31 mouse cellular contexts compared by ENCODE assay signal in genomic region chr5:124103552-124103951, GRCm38 (mm10).
"Had no signal": no experiment of that assay in that cellular context is flagged by ENCODE, and none has a peak within 500 bp of the region (broad histone marks: within the 10 kb centered on the region; RNA-seq: fewer than 3 reads in every experiment).

No protein-coding gene starts in this region.

- H3K4me3 ChIP-seq: limb, embryonic 10.5 days; limb, embryonic 12.5 days; limb, embryonic 13.5 days; limb, embryonic 15.5 days; liver, embryonic 12.5 days; liver, embryonic 13.5 days; liver, embryonic 15.5 days; lung, embryonic 15.5 days; megakaryocyte, embryonic 14.5 days; midbrain, embryonic 10.5 days; midbrain, embryonic 12.5 days; midbrain, embryonic 13.5 days; midbrain, embryonic 15.5 days; myocyte; neural tube, embryonic 12.5 days had no signal

- H3K27me3 ChIP-seq: limb, embryonic 12.5 days; limb, embryonic 13.5 days; limb, embryonic 15.5 days; liver, embryonic 12.5 days; liver, embryonic 13.5 days; liver, embryonic 15.5 days; lung, embryonic 15.5 days; midbrain, embryonic 12.5 days; midbrain, embryonic 13.5 days; midbrain, embryonic 15.5 days; neural tube, embryonic 12.5 days had no signal

- H3K9ac ChIP-seq: limb, embryonic 12.5 days; limb, embryonic 13.5 days; limb, embryonic 15.5 days; liver, embryonic 12.5 days; liver, embryonic 13.5 days; liver, embryonic 14.5 days; liver, embryonic 15.5 days; liver, postnatal 0 days; lung, embryonic 14.5 days; lung, embryonic 15.5 days; midbrain, embryonic 12.5 days; midbrain, embryonic 13.5 days; midbrain, embryonic 15.5 days; neural tube, embryonic 12.5 days had no signal

- ATAC-seq: liver, embryonic 12.5 days; liver, postnatal 0 days; lung, postnatal 0 days; midbrain, embryonic 13.5 days; midbrain, embryonic 15.5 days; midbrain, embryonic 16.5 days had no signal

- H3K4me1 ChIP-seq: limb, embryonic 10.5 days; limb, embryonic 12.5 days; limb, embryonic 13.5 days; limb, embryonic 15.5 days; liver, embryonic 12.5 days; liver, embryonic 13.5 days; liver, embryonic 15.5 days; lung, embryonic 15.5 days; midbrain, embryonic 10.5 days; midbrain, embryonic 12.5 days; midbrain, embryonic 13.5 days; midbrain, embryonic 15.5 days; neural tube, embryonic 12.5 days had no signal

- DNase-seq: left cerebral cortex, postnatal 4 days; liver; liver, embryonic 13.5 days; liver, postnatal 0 days; lung, adult 18-20 months; lung, adult 2 months; lung, embryonic 14.5 days; lung, postnatal 10 days; lung, postnatal 14 days; lung, postnatal 36 days; lung, postnatal 4 days; midbrain, embryonic 14.5 days had no signal

- H3K36me3 ChIP-seq: limb, embryonic 10.5 days; limb, embryonic 12.5 days; limb, embryonic 15.5 days; liver, embryonic 12.5 days; liver, embryonic 13.5 days; liver, embryonic 15.5 days; lung, embryonic 15.5 days; midbrain, embryonic 10.5 days; midbrain, embryonic 12.5 days; midbrain, embryonic 15.5 days; neural tube, embryonic 12.5 days had no signal

- H3K4me2 ChIP-seq: limb, embryonic 12.5 days; limb, embryonic 13.5 days; limb, embryonic 15.5 days; liver, embryonic 11.5 days; liver, embryonic 12.5 days; liver, embryonic 13.5 days; liver, embryonic 15.5 days; lung, embryonic 14.5 days; lung, embryonic 15.5 days; midbrain, embryonic 12.5 days; midbrain, embryonic 13.5 days; midbrain, embryonic 15.5 days; neural tube, embryonic 12.5 days had no signal

- H3K27ac ChIP-seq: limb, embryonic 10.5 days; limb, embryonic 12.5 days; limb, embryonic 13.5 days; limb, embryonic 15.5 days; liver, embryonic 12.5 days; liver, embryonic 13.5 days; liver, embryonic 14.5 days; liver, embryonic 15.5 days; lung, embryonic 15.5 days; macrophage; midbrain, embryonic 10.5 days; midbrain, embryonic 12.5 days; midbrain, embryonic 13.5 days; midbrain, embryonic 15.5 days; neural tube, embryonic 12.5 days had no signal

- H3K9me3 ChIP-seq: limb, embryonic 10.5 days; limb, embryonic 12.5 days; limb, embryonic 15.5 days; liver, embryonic 12.5 days; liver, embryonic 13.5 days; liver, embryonic 15.5 days; lung, embryonic 15.5 days; midbrain, embryonic 10.5 days; midbrain, embryonic 12.5 days; midbrain, embryonic 13.5 days; midbrain, embryonic 15.5 days; neural tube, embryonic 12.5 days had no signal
